Mouse (Mus musculus) lung, adult 2 months (tissue): ENCODE data around the gene Klhl33.

Experiments used
- CTCF ChIP-seq: fragments of 200-500 bp; IDR thresholded peaks from 2 replicates; pipeline ENCODE4 v1.5.1; 2011; ENCODE audit warnings: mild to moderate bottlenecking, low read length, control low read depth; ENCODE audit not compliant: insufficient read depth
- POLR2A ChIP-seq: fragments of 200-500 bp; IDR thresholded peaks from 2 replicates; pipeline ENCODE4 v1.6.1; 2011; ENCODE audit warnings: low read depth, mild to moderate bottlenecking, control low read depth, low read length, borderline replicate concordance; ENCODE audit errors: extremely low read depth

GRCm38 (mm10) chr14:50938940-50939339 lies 41.6 kb upstream of the Klhl33 start:
- no peak for TF ChIP-seq CTCF
- TF ChIP-seq POLR2A = no peak
